Mouse (Mus musculus) testis, postnatal 14 days (tissue): ENCODE measurements around the gene Spata3.
A peak's percentile ranks its signal among the peaks of the same experiment; 100 is the strongest.
"Not testable (repeated sequence)": the region's sequence is repeated elsewhere in the genome, so short reads cannot be mapped to it uniquely, and the experiment has no call there.

Experiments
- DNase-seq: peaks from one replicate; pipeline ENCODE4 v3.0.0; 2021; ENCODE audit warnings: low spot score

Spata3 gene

DNA sequence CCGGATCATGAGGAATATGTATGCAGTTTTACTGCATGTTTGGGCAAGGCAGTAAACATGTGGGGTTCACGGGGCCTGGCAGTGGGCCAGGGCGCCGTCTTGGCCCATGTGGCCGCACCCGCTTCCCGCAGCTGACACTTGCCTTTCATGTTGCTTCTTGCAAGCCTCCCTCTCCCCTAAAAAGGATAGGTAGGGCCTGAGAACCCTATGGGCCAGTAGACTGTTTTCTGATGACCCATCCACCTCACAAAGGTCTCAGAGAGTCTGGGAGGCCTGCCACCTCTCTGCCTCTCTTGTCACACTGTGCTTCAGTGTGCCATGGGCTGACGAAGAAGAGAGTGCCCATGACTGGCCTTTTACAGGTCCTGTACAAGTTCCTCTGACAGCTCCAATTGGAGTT, at the start of gene Spata3:
Gene Spata3, plus strand, starts transcription at position 301 of the 400 bp plus-strand sequence.
- DNase-seq, result no peak

DNA sequence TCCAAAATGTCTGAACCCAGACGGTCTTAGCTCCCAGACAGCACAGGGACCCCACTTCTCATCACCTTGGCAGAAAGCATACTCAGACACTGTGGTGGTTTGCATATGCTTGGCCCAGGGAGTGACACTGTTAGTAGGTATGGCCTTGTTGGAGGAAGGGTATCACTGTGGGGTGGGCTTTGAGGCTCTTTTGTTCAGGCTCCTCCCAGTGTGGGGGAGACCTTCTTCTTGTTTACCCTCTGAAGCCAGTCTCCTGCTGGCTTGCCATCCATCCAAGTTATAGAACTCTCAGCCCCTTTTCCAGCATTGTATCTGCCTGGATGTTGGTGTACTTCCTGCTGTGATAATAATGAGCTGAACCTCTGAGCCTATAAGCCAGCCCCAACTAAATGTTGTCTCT, 47.5 kb upstream of the Spata3 start:
- no peak for DNase-seq

DNA sequence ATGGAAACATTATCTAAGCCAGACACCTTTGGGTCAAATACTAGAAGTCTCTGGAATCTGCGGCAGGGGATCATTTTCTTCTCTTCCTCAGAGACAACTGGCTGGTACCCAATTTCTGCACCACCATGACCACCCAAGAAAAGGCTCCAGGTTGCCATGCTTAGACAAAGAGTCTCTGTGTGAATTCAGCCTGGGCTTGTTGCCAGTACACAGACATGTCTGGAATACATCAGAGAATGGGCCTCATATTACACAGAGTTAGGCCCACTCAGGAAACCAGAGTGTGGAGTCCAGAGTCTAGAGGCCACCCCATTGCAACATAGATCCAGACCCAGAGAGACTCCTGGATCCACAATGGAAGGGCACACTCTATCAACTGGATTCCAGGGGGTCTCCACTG, 47.1 kb upstream of the Spata3 start:
- no peak for DNase-seq

DNA sequence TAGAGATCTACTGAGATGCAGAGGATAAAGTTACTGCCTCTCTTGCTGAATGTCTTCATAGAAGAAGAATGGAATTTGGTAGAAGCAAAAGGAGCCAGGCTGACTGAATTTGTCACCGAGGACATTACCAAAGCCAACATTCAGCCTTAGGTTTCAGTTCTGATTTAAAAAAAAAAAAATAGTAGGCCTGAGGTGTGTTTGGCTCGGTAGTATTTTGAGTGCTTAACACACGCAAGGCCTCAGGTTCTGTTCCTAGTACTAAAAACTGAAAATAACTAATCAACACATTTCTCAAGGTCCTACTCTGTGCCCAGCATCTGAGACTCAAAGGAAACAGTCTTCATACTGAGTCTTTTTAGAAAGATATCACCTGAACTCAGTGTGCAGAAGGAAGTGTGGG, 45.5 kb upstream of the Spata3 start:
- DNase-seq, result no peak

DNA sequence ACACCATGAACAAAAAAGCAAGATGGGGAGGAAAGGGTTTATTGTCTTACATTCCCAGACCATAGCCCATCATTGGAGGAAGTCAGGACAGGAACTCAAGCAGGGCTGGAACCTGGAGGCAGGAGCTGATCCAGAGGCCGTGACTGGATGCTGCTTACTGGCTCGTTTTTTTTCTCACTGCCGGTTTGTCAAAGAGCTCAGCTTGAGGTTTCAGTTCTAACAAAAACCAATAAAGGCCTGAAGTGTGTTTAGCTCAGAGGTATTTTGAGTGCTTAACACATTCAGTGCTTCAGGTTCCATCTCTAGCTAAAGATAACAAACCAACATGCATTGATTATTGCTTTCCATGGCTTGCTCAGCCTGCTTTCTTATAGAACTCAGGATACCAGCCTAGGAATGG, 44.3 kb upstream of the Spata3 start:
- DNase-seq, result no peak

DNA sequence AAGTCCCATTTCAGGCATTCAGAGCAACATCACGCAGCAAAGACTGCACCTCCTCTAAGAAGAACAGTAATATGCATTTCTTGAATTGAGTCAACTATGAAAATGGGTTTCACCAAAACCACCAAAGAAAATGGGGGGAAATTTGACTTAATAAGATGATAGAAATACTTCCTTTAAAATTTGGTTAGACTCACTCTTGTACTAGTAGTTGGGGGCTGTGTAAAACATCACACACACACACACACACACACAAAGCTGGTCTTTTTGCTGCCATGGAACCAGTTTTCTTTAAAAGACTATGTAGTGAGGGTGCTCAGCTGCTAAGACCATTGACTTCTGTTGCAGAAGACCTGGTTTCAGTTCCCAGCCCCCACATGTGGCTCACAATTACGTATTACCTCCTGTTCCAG, 43.1 kb upstream of the Spata3 start:
- DNase-seq, result no peak

DNA sequence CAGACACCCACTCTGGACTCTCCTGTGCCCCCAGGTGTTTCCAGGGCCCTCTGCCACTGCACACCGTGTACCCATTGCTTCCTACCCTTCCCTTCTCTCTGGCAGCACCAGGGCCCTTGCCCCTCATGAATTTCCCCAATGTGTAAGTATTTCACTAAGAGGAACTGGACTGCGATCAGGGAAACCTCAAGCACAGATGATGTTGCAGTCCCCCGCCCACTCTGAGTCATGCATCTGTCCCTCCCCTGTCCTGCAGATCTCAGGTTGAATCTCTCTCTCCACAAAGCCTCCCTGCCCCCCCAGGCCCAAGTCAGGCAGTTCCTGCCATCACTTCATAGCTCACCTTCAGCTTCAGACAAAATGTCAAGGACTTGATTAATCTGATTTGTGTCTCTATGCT, 38.9 kb upstream of the Spata3 start:
- no peak for DNase-seq

DNA sequence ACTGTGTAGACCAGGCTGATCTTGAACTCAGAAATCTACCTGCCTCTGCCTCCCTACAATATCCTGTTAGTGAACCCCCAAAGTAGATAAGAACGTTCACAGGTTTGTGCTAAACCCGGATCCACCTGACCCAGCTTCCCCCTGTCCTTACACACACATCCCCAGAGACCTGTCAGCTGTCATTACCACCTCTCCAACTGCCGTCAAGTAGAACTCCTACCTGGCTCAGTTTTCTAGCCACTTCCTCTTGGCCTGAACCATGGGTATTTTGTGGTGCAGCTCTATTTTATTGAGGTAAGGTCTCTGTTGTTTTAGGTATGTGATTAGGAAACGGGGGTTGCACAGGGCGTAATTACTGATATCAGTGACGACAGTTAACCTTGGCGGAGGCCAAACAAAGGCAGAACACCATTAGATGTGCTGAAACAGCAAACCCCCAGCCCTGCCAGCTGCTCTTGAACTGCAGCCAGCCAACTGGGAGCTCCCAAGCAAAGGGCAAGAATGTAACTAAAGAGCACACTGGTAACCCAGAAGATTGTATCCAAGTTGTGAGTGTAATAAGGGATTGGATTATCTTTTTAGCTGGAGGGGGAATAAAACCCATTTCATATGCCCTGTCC, 34.8 kb upstream of the Spata3 start:
- DNase-seq, result peak; percentile 80

DNA sequence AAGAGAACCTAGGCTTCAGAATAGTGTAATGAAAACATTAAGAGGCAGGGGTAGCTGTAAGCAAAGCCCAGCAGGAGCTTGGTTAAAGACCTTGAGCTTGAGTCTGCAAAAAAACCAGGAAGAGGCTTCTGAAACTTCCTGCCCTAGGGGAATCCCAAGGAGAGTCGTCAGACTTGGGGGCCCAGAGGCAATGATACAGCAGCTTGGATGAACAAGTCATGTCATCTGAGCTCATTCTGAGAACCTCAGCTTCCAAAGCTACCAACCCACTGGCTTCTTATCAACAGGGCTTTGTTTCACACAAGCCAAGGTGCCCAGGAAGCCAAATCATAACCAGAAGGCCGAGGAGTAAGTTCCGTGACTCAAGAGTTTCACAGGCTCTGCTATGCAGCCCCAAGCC, 30.8 kb upstream of the Spata3 start:
- no peak for DNase-seq

DNA sequence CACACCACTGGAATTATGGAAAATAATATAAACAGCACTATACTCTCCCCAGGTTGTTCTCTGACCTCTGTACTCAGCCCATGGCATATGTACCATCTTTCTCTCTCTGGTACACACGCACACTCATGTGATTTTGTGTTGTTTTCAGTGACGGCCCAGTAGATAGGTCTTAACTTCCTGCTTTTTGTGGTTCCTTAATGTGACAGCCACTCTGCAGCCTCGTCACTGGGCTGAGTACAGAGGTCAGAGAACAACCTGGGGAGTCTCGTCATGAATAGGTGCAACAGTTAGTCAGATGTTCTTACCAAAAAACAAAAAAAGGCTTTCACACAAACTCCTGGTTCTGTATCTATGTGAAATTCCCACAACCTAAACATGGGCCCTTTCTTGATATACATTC, 28.3 kb upstream of the Spata3 start:
- no peak for DNase-seq

DNA sequence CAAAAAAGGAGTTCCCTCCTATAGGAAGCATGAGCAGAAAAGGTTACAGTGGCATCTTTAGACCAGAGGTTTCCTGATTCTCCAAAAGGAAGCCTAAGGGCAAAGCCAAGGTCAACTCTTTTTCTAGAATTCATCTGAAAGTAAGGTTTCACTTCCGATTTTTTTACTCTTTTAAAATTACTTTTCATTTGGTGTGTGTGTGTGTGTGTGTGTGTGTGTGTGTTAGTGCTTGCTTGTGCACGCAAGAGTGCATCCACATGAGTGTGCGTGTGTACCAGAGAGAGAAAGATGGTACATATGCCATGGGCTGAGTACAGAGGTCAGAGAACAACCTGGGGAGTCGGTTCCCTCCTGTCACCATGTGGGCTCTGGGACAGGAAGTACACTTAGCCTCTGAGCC, 27.7 kb upstream of the Spata3 start:
- DNase-seq, result not testable (repeated sequence)

DNA sequence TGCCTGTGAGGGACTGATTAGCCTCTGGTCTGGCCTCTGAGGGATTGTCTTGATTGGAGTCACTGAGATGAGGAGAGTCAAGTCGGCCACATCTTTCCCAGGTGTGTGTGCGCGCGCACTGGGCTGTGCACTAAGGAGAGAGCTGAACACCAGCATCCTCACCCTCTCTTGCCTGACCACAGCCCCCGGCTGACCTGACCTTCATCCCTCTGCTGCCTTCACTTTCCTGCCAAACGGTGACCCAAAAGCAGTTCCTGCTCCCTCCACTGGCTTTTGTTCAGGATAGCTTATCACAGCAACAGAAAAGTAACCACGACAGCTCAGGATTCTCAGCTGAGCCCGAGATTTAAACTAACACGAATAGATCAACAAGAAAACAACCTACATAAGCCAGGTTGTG, 24.4 kb upstream of the Spata3 start:
- peak; percentile 79 for DNase-seq

DNA sequence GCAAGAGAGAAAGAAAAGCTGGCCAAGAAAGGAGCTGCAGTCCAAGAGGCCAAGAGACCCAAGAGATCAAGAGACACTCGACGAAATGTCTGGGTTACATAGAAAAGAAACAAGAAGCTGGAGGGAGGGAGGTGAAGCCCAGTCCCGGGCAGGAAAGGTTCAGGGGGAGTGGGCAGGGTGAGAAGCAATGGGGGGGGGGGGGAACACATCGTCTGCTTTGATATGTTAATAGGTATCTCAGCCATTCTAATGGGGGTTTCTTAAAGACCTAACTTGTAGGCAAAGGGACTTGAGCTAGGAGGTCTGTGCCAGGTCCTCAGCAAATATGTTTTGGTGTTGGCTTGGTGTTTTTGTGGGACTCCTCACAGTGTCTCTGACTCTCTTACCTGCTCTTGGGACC, 23.1 kb upstream of the Spata3 start:
- no peak for DNase-seq

DNA sequence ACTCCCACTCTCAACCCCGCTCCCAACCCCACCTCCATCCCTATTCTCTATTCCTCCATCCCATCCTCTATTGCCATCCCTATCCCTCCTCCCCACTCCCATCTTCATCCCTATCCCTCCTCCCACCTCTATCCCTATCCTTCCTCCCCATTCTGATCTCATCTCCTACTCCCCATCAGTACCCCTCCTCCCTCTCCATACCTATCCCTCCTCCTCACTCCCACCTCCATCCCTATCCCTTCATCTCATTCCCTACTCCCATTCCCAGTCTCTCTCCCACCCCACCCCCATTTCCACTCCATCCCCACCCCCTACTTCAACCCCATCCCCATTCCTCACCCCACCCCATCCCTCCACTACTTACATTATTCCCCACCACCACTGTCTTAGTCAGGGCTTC, 19.4 kb upstream of the Spata3 start:
- no peak for DNase-seq

DNA sequence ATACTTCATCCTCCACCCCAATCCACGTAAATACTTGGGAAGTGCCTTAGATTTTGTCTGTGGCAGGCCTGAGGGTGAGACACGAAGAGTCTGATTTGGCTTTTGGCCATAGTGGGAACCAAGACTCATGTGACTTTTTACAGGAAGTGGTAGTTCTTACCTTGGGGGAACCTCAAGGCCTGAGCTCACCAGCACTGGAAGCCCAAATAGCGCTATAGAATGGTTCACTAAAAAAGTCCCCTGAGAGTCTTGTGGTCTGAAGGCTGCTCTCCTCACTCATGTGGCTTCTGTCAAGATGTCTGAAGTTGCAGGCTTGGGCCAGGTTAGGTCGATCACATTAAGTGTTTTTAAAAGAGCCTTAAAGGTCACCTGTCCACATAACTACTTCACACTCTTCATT, 18.6 kb upstream of the Spata3 start:
- DNase-seq, result no peak

DNA sequence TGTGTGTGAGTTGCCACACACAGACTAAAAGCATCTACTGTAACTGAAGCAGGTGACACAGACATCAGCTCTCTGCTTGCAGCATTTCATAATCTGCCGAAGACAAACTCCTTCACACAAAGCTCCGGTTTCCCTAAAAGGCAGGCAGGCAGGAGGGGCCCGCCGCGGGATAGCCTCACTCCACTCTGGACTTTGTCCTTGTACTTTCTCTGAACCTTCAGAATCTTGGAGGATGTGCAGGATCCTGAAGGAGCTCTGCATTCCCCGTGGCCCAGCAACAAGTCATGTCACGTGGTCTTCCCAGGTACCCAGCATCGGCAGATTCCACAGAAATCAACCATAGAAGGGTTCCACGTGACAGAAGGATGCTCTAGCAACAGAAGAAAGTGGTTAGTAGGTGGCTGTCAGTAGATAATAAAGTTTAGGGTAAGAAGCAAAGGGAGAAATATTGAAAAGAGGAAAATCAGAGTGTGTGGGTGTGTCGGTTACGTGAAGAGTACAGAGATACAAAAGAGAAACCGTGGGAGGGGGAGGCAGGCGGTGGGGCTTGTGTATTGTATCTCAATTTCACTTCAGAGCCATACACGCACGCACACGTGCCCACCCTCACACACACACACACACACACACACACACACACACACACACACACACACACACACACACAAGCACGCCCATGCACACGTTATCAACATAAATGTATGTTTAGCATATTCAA, 16.6 kb upstream of the Spata3 start:
- peak; percentile 23 for DNase-seq

DNA sequence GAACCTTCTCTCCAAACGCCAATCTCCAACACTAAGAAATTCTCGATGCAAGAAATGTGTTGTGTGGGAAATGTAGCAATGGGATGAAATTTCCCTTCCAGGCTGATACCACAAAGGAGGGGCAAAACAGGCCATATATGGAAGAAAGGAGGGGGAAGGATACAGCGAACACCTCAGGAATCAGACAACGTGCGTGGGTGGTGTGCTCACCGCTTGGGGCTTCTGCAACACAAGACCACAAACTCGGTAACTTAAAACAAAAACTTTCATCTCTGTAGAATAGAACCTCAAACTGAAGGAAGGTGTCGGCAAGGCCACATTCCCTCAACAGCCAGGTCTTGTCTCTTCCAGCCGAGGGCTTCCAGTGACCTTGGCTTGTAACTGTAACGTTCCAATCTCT, 11.1 kb upstream of the Spata3 start:
- no peak for DNase-seq

DNA sequence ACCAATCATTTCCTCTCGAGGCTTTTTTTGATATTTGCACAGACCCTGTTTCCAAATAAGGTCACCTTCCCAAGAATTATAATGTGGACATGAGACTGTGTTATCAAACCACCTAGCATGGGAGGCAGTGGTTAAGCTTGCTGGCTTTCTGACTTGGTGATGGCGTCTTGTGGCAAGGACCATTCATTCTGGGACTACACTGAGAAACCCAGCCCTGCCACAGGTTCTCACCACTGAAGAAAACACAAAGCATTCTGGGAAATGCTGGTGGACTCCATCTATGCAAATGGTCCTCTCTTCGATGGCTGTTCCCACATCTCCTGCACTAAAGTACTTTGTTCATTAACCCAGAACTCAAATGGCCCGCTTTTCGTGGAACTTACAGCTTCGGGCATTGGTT, 10.6 kb upstream of the Spata3 start:
- no peak for DNase-seq

DNA sequence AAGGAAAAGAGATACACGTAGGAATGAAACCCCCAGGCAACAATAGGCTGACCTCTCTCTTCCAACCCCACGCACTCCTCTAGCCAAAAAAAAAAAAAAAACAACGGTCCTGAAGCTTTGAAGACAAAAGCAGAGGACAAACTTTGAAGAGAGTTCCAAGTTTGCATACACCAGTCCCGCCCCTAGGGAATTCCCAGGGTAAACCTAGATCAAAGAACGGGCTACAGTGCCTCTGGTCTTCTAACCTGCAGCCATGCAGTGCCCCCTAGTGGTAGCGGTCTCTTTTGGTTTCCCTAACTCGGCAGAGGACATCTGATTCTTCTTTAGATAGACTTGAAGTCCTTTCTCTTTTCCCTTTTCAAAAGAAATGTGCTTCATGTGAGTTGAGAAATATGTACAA, 8.8 kb upstream of the Spata3 start:
- DNase-seq, result peak; percentile 84

DNA sequence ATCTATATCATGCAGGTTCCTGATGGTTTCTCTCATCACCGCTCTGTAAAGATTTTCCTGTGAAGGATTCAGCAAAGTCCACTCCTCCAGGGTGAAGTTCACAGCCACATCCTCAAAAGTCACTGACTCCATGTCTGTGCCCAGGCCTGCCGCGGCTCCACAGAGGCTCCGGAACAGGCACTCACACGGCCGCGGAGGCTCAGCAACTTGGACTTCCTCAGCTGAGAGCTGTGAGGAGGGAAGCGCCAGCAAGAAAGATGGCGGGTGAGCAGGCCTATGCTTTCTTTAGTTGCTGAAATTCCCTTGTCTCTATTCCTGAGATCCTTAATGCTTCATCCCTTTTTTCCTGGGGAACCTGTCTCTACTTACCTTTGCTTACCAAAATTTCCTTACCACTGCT, 858 bp upstream of the Spata3 start:
- DNase-seq, result not testable (repeated sequence)

DNA sequence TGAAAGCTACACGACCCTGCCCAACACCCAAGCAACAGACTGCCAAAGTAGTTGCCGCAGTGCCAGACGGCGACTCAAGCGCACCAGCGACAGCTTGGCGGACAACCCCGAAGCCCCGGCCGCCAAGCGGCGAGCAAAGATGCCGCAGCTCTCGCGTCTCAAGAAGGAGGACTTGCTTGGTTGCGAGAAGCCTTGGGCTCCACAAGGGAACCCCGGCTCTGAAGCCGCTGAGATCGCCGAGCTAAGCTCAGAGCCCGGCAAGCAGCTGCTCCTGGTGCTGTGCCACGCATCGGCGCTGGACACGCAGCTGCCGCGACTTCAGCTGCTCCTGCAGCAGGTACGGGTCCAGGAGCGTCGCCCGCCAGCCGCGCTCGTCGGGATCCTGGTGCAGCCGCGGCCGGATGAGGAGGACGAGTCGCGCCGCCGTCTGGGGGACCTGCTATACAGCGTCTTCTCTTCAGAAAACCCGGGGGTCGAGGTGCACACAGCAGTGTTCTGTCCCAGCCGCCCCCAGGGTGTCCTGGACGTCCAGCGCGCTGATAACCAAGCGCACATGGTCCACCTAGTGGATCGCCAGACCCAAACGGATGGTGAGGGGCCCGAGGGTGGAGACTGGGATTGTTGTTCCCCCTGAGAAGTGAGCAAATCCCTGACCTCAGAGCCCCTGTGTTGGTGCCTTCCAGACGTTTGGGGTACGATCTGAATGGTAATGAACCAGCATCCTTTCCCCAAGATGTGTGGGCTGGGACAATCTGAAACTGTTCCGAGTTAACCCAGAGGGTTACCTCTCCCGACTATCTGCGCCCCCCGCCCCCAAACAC, 1.8 kb downstream of the Spata3 start:
- no peak for DNase-seq

DNA sequence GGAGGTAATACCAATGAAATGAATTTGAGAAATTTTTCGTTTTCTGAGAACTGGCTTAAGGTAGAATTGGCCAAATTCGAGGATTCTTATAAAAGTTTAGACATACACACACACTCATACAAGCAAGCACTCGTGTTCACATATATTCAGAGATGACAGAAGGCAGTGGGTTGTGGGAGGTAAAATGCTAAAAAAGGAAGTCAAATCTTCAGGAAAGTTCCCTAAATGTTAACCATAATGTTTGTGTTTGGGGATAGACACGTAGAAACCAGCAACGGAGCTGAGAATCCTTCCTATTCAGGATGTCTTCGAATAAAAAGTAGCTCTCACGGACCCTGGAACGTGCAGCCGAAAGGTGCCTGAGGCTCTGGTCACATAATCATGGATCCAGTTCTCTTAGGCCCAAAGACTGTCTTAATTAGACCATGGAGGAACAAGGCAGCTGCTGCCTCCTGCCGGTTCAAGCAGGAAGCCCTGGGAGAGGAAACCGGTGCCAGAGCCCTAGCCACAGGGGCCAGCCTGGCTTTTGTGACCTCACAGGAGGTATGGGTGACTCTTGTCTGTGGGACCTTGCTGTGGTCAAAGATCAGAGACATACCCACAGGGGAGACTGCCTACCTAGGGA, 4.9 kb downstream of the Spata3 start:
- no peak for DNase-seq
